Comparison of ENCODE assay signal across 8 mouse cellular contexts in genomic region chr2:168590556-168590955, GRCm38 (mm10). TPM values are rescaled to one million over a fixed set of nuclear protein-coding genes. Genes with fewer than 3 reads are reported as not detected.
DNase-seq lines count a peak whose midpoint lies in the region; ATAC-seq and TF ChIP-seq lines count a peak whose summit lies in the region.

No protein-coding gene starts in this region.

- peak overlapping the region; percentile 82 for H3K4me2 ChIP-seq in kidney, embryonic 14.5 days (replicated peaks; ENCODE audit: low read depth, low read length)
- H3K4me2 ChIP-seq in forebrain, embryonic 14.5 days (ENCODE audit: low read length), result peak overlapping the region; percentile 57
- peak overlapping the region; percentile 69 for H3K4me2 ChIP-seq in liver, embryonic 15.5 days

- H3K4me3 ChIP-seq in kidney, embryonic 14.5 days (ENCODE audit: low read length), result peak overlapping the region; percentile 49
- peak overlapping the region; percentile 28; the same call in 1 of the 2 replicates for H3K4me3 ChIP-seq in forebrain, embryonic 14.5 days (ENCODE audit: low read depth, low read length)
- H3K4me3 ChIP-seq in liver, embryonic 15.5 days (replicated peaks), result peak overlapping the region; percentile 47
- H3K4me3 ChIP-seq in spleen, adult 2 months (ENCODE audit: extremely low read depth, insufficient read depth, insufficient read length), result peak overlapping the region; percentile 48; the same call in 1 of the 2 replicates

- H3K9me3 ChIP-seq in kidney, embryonic 14.5 days (ENCODE audit: control insufficient read depth, low read length), result no peaks in the 10 kb centered on the region
- H3K9me3 ChIP-seq in forebrain, embryonic 14.5 days (replicated peaks; ENCODE audit: control insufficient read depth, low read length), result no peaks in the 10 kb centered on the region
- H3K9me3 ChIP-seq in liver, embryonic 15.5 days (replicated peaks), result no peaks in the 10 kb centered on the region

- TF ChIP-seq CTCF in spleen, adult 2 months (IDR thresholded peaks at IDR 0.05; ENCODE audit: extremely low read depth, insufficient read depth, insufficient read length, insufficient replicate concordance), result no peak

- ATAC-seq in kidney, embryonic 14.5 days (ENCODE audit: low FRiP score, low TSS enrichment), result no peak
- ATAC-seq in forebrain, embryonic 14.5 days, result no peak
- ATAC-seq in liver, embryonic 15.5 days (ENCODE audit: insufficient read depth), result no peak

- H3K27ac ChIP-seq in kidney, embryonic 14.5 days (ENCODE audit: low read depth, low read length), result no peak overlapping the region
- H3K27ac ChIP-seq in forebrain, embryonic 14.5 days (ENCODE audit: low read depth, low read length), result no peak overlapping the region
- H3K27ac ChIP-seq in liver, embryonic 15.5 days (replicated peaks), result no peak overlapping the region
- peak overlapping the region; percentile 85 for H3K27ac ChIP-seq in spleen, adult 2 months (ENCODE audit: insufficient read depth, low read length)

- 27% methylated on average over 10 of the region's 10 CpGs for WGBS in kidney, embryonic 14.5 days
- 50% methylated on average over 10 of the region's 10 CpGs for WGBS in forebrain, embryonic 14.5 days
- WGBS in liver, embryonic 15.5 days (ENCODE audit: insufficient replicate concordance), result 11% methylated on average over 10 of the region's 10 CpGs
- 6% methylated on average over 10 of the region's 10 CpGs for WGBS in spleen, adult 2 months

- H3K36me3 ChIP-seq in kidney, embryonic 14.5 days (ENCODE audit: control insufficient read depth, insufficient read depth, low read length), result no peaks in the 10 kb centered on the region
- H3K36me3 ChIP-seq in forebrain, embryonic 14.5 days (ENCODE audit: control insufficient read depth, insufficient read depth, low read length), result no peaks in the 10 kb centered on the region
- H3K36me3 ChIP-seq in liver, embryonic 15.5 days (replicated peaks), result no peaks in the 10 kb centered on the region
- H3K36me3 ChIP-seq in spleen, adult 2 months (ENCODE audit: control insufficient read depth, insufficient read depth, low read length), result no peaks in the 10 kb centered on the region

- peak overlapping the region; percentile 58 for H3K9ac ChIP-seq in kidney, embryonic 14.5 days (ENCODE audit: low read depth, low read length)
- H3K9ac ChIP-seq in forebrain, embryonic 14.5 days (ENCODE audit: low read length), result no peak overlapping the region; the same call in 1 of the 2 replicates
- H3K9ac ChIP-seq in liver, embryonic 15.5 days, result no peak overlapping the region

- no peak for DNase-seq in kidney, adult 18-20 months
- no peak for DNase-seq in forebrain, embryonic 14.5 days (ENCODE audit: low spot score)
- peak; percentile 62 to 66 for DNase-seq in spleen, adult 2 months (ENCODE audit: low read depth in 1 of 2, low spot score in 2 of 2)
- no peak for DNase-seq in embryo, embryonic 11 days
- no peak for DNase-seq in c-Kit-positive CD71-positive TER-119-positive erythroid progenitor cells, embryonic 14.5 days (ENCODE audit: low spot score)
- no peak for DNase-seq in yolk sac, embryonic 10.5 days (ENCODE audit: low spot score)

- H3K27me3 ChIP-seq in kidney, embryonic 14.5 days (ENCODE audit: control insufficient read depth, insufficient read depth, low read length), result peaks cover 20% of the 10 kb centered on the region
- H3K27me3 ChIP-seq in forebrain, embryonic 14.5 days (replicated peaks; ENCODE audit: control insufficient read depth, insufficient read depth, low read length), result peaks cover 10% of the 10 kb centered on the region; the same call in 1 of the 2 replicates
- H3K27me3 ChIP-seq in liver, embryonic 15.5 days, result peaks cover 45% of the 10 kb centered on the region
- H3K27me3 ChIP-seq in spleen, adult 2 months (ENCODE audit: control insufficient read depth, insufficient read depth, low read length), result no peaks in the 10 kb centered on the region

- H3K4me1 ChIP-seq in kidney, embryonic 14.5 days (ENCODE audit: control insufficient read depth, insufficient read depth, low read length), result peaks cover 13% of the 10 kb centered on the region; the same call in 1 of the 2 replicates
- peaks cover 12% of the 10 kb centered on the region; the same call in 1 of the 2 replicates for H3K4me1 ChIP-seq in forebrain, embryonic 14.5 days (ENCODE audit: control insufficient read depth, insufficient read depth, low read length)
- peaks cover 21% of the 10 kb centered on the region for H3K4me1 ChIP-seq in liver, embryonic 15.5 days (replicated peaks)
- H3K4me1 ChIP-seq in spleen, adult 2 months (ENCODE audit: control insufficient read depth, insufficient read depth, insufficient read length), result peaks cover 19% of the 10 kb centered on the region; the same call in 1 of the 2 replicates

- TF ChIP-seq POLR2A in spleen, adult 2 months (IDR thresholded peaks at IDR 0.05; ENCODE audit: low read depth, low read length), result no peak

RNA-seq across cellular contexts. Expression of gene Nfatc2, which starts 10.9 kb away (rescaled TPM):
- 1.7 and 2.7 TPM in 2 replicates for polyA plus RNA-seq in kidney, embryonic 14.5 days (2014; fragmentation: Nextera tagmentation; extraction: Ambion mirVana)
- 1.2 and 1.4 TPM in 2 replicates for polyA plus RNA-seq in forebrain, embryonic 14.5 days (2014; fragmentation: Nextera tagmentation; extraction: Ambion mirVana)
- 0.23 and 0.36 TPM in 2 replicates for polyA plus RNA-seq in liver, embryonic 15.5 days (2015; fragmentation: Nextera tagmentation; extraction: Ambion mirVana)
- 14.9 and 15.3 TPM in 2 replicates for polyA plus RNA-seq in spleen, adult 2 months (2012; rRNA removed)

Comparison
In these comparisons a context has a peak if more than half of its experiments do, and no peak if none do; other contexts are left out.
1. DNase-seq: peak in spleen, adult 2 months (2 of 2); none in kidney, adult 18-20 months (single experiment), forebrain, embryonic 14.5 days (single experiment), embryo, embryonic 11 days (single experiment), c-Kit-positive CD71-positive TER-119-positive erythroid progenitor cells, embryonic 14.5 days (single experiment) and yolk sac, embryonic 10.5 days (single experiment).
2. Peak in every context shown above with its lines, with median percentiles within 50 percentile points of each other: H3K4me2 ChIP-seq and H3K4me3 ChIP-seq.